Mouse (Mus musculus): ENCODE data around the gene Diaph3. TPM values are rescaled to one million over a fixed set of nuclear protein-coding genes. Genes with fewer than 3 reads are reported as not detected.

Diaph3 gene
- total RNA-seq (2012; rRNA removed) (16.2 TPM in 2 replicates), total RNA-seq (2014; rRNA removed) (17.5 and 18.4 TPM in 2 replicates), polyA plus RNA-seq (2012; ENCODE audit: insufficient read length, low read depth) (32.3 and 36.9 TPM in 2 replicates)

- peak within 1 kb of the TSS; percentile 24; the same call in 1 of the 2 replicates for H3K27ac ChIP-seq (ENCODE audit: insufficient read depth, low read depth)
- peak; percentile 29; the same call in 1 of the 2 replicates for TF ChIP-seq MAZ (IDR thresholded peaks at IDR 0.05; ENCODE audit: low read depth, low read length)
- peak; percentile 88 for TF ChIP-seq ELF1 (IDR thresholded peaks at IDR 0.05; ENCODE audit: low read depth, low read length)
- TF ChIP-seq ZC3H11A (IDR thresholded peaks at IDR 0.05; ENCODE audit: low read depth, low read length): no peak
- TF ChIP-seq PAX5 (IDR thresholded peaks at IDR 0.05; ENCODE audit: low read length): no peak
- peak; percentile 73 for TF ChIP-seq NRF1 (IDR thresholded peaks at IDR 0.05; ENCODE audit: low read depth, low read length)
- TF ChIP-seq CHD1 (IDR thresholded peaks at IDR 0.05; ENCODE audit: low read depth, low read length): no peak
- TF ChIP-seq MAFK (IDR thresholded peaks at IDR 0.05; ENCODE audit: insufficient replicate concordance, low read length): no peak
- TF ChIP-seq GABPA (IDR thresholded peaks at IDR 0.05; ENCODE audit: insufficient replicate concordance, low read depth, low read length): no peak
- peak; percentile 97 for TF ChIP-seq MXI1 (IDR thresholded peaks at IDR 0.05; ENCODE audit: low read depth, low read length)
- no peak for TF ChIP-seq JUND (conservative IDR thresholded peaks at IDR 0.05; ENCODE audit: low read depth, low read length)
- peak; percentile 83 for TF ChIP-seq MAX (IDR thresholded peaks at IDR 0.05; ENCODE audit: low read length)
- TF ChIP-seq JUN (IDR thresholded peaks at IDR 0.05; ENCODE audit: insufficient read depth, low read depth, low read length): no peak
- peak; percentile 61 for TF ChIP-seq TCF12 (IDR thresholded peaks at IDR 0.05; ENCODE audit: low read depth, low read length)
- 0 out of 2 replicates have a peak, but pooled peaks have one; percentile 5 for TF ChIP-seq USF1 (IDR thresholded peaks at IDR 0.05; ENCODE audit: low read depth, low read length)
- peak; percentile 67; the same call in 1 of the 2 replicates for TF ChIP-seq ZMIZ1 (IDR thresholded peaks at IDR 0.05; ENCODE audit: low read depth, low read length)
- TF ChIP-seq CTCF (conservative IDR thresholded peaks at IDR 0.05 in 1 of 2, IDR thresholded peaks at IDR 0.05 in 1 of 2; ENCODE audit: low read depth in 2 of 2, low read length in 2 of 2): no peak
- TF ChIP-seq RCOR1 (conservative IDR thresholded peaks at IDR 0.05; ENCODE audit: low read depth, low read length): no peak
- TF ChIP-seq NELFE (IDR thresholded peaks at IDR 0.05; ENCODE audit: low read depth, low read length): peak; percentile 77
- peak; percentile 91 for TF ChIP-seq TBP (conservative IDR thresholded peaks at IDR 0.05; ENCODE audit: low read depth, low read length)
- peak; percentile 27; the same call in 1 of the 2 replicates for TF ChIP-seq BHLHE40 (IDR thresholded peaks at IDR 0.05; ENCODE audit: low read depth, low read length)
- peak; percentile 67; the same call in 1 of the 2 replicates for TF ChIP-seq POLR2AphosphoS2 (IDR thresholded peaks at IDR 0.05; ENCODE audit: low read depth, low read length)
- TF ChIP-seq E2F4 (IDR thresholded peaks at IDR 0.05; ENCODE audit: insufficient replicate concordance, low read depth, low read length): peak; percentile 96
- no peak for TF ChIP-seq EP300 (IDR thresholded peaks at IDR 0.05; ENCODE audit: low read length)
- peak; percentile 79 for TF ChIP-seq POLR2A (IDR thresholded peaks at IDR 0.05; ENCODE audit: low read depth, low read length)
- TF ChIP-seq RAD21 (IDR thresholded peaks at IDR 0.05; ENCODE audit: low read depth, low read length): no peak
- no peak; the same call in 1 of the 2 replicates for TF ChIP-seq MYC (IDR thresholded peaks at IDR 0.05; ENCODE audit: low read depth, low read length)
- TF ChIP-seq ETS1 (conservative IDR thresholded peaks at IDR 0.05; ENCODE audit: low read depth, low read length): no peak
- TF ChIP-seq KAT2A (IDR thresholded peaks at IDR 0.05; ENCODE audit: insufficient replicate concordance, low read length): peak; percentile 74; the same call in 1 of the 2 replicates
- TF ChIP-seq MEF2A (IDR thresholded peaks at IDR 0.05; ENCODE audit: borderline replicate concordance, low read depth, low read length): peak; percentile 33; the same call in 1 of the 2 replicates
- TF ChIP-seq SMC3 (IDR thresholded peaks at IDR 0.05; ENCODE audit: low read depth, low read length): no peak
- TF ChIP-seq IRF4 (IDR thresholded peaks at IDR 0.05; ENCODE audit: low read depth, low read length): peak; percentile 35; the same call in 1 of the 2 replicates
- TF ChIP-seq HCFC1 (IDR thresholded peaks at IDR 0.05; ENCODE audit: low read depth, low read length): peak; percentile 72
- peak; percentile 95 for TF ChIP-seq CHD2 (IDR thresholded peaks at IDR 0.05; ENCODE audit: low read length)
- no peak for TF ChIP-seq ZNF384 (IDR thresholded peaks at IDR 0.05; ENCODE audit: low read depth, low read length)
- no peak for TF ChIP-seq UBTF (IDR thresholded peaks at IDR 0.05; ENCODE audit: low read depth, low read length)
- peak; percentile 98 for TF ChIP-seq SIN3A (IDR thresholded peaks at IDR 0.05; ENCODE audit: low read length)
- no peak for TF ChIP-seq ZKSCAN1 (IDR thresholded peaks at IDR 0.05; ENCODE audit: borderline replicate concordance, low read depth, low read length)
- no peak for TF ChIP-seq USF2 (conservative IDR thresholded peaks at IDR 0.05; ENCODE audit: low read depth, low read length)
These were observed at the start of gene Diaph3 for GRCm38 (mm10) chr14:87140963-87141486. Diaph3 (minus strand) TSS chr14:87141235.

More at GRCm38 (mm10) chr14:87140963-87141486, at the start of gene Diaph3:
- in situ Hi-C loops (cut with MboI; ENCODE audit: low pct_ligation_motif_present, low pct_unique_long_range_greater_than_20kb, low sequenced_read_pairs): no loop called here
- H3K4me3 ChIP-seq (replicated peaks in 1 of 3; ENCODE audit: low read depth in 2 of 3, low read length in 2 of 3, poor library complexity in 1 of 3): peak within 1 kb of the TSS; percentile 65 to 87 (median 77)
- peaks cover 11 to 56% of the 10 kb centered on the region in 2 experiments for H3K4me1 ChIP-seq (ENCODE audit: control insufficient read depth in 1 of 2, insufficient read depth in 2 of 2)
- peak within 1 kb of the TSS; percentile 79 for H3K4me2 ChIP-seq (ENCODE audit: insufficient read depth, low read depth, poor library complexity, severe bottlenecking)
- dilution Hi-C loops (cut with MboI; ENCODE audit: extremely low pct_ligation_motif_present, extremely low pct_unique_long_range_greater_than_20kb, low sequenced_read_pairs): no loop called here
- peaks cover 2 to 17% of the 10 kb centered on the region in 2 experiments for H3K36me3 ChIP-seq (replicated peaks in 1 of 2; ENCODE audit: control insufficient read depth in 1 of 2, insufficient read depth in 1 of 2, low read length in 1 of 2)
- H3K9ac ChIP-seq (ENCODE audit: insufficient read depth, low read depth): peak within 1 kb of the TSS; percentile 61
- peaks cover 26% of the 10 kb centered on the region for H3K79me2 ChIP-seq (replicated peaks; ENCODE audit: control insufficient read depth, extremely low read depth, insufficient read depth, poor library complexity, severe bottlenecking)
- H3K27me3 ChIP-seq (replicated peaks): no peaks in the 10 kb centered on the region
- DNase-seq (ENCODE audit: extremely low read depth): peak; percentile 97
- H3K9me3 ChIP-seq (replicated peaks; ENCODE audit: low read length): no peaks in the 10 kb centered on the region
